Mouse (Mus musculus) Muller cell, postnatal 12 days (primary cell): ENCODE measurements around the gene Clec3a.

Experiments
- DNase-seq: peaks from one replicate; pipeline ENCODE4 v3.0.0-alpha.2; 2015; ENCODE audit errors: inconsistent ontology term

The Clec3a gene

GRCm38 (mm10) chr8:114417786-114418185 lies at the start of gene Clec3a:
TSS of gene Clec3a (plus strand) at chr8:114418086.
- DNase-seq: no peak

- DNase-seq: peak; percentile 67
Measured at GRCm38 (mm10) chr8:114369038-114369976, 48.6 kb upstream of the Clec3a start.

GRCm38 (mm10) chr8:114374390-114374789 lies 43.5 kb upstream of the Clec3a start:
- no peak for DNase-seq

- DNase-seq: no peak
Measured at GRCm38 (mm10) chr8:114384189-114384588, 33.7 kb upstream of the Clec3a start.

- no peak for DNase-seq
Measured at GRCm38 (mm10) chr8:114387494-114387893, 30.4 kb upstream of the Clec3a start.

- no peak for DNase-seq
Measured at GRCm38 (mm10) chr8:114390465-114391254, 27.2 kb upstream of the Clec3a start.

- no peak for DNase-seq
Measured at GRCm38 (mm10) chr8:114398326-114398725, 19.6 kb upstream of the Clec3a start.

GRCm38 (mm10) chr8:114399273-114399672 lies 18.6 kb upstream of the Clec3a start:
- no peak for DNase-seq

- DNase-seq: no peak
Measured at GRCm38 (mm10) chr8:114401679-114402078, 16.2 kb upstream of the Clec3a start.

- DNase-seq: no peak
Measured at GRCm38 (mm10) chr8:114411421-114411820, 6.5 kb upstream of the Clec3a start.

- no peak for DNase-seq
Measured at GRCm38 (mm10) chr8:114418486-114418885, 600 bp downstream of the Clec3a start.

GRCm38 (mm10) chr8:114418904-114419303 lies 1.0 kb downstream of the Clec3a start:
- no peak for DNase-seq

- DNase-seq: no peak
Measured at GRCm38 (mm10) chr8:114421544-114421943, 3.7 kb downstream of the Clec3a start.

GRCm38 (mm10) chr8:114438236-114438635 lies 20.4 kb downstream of the Clec3a start:
- peak; percentile 24 for DNase-seq

- DNase-seq: peak; percentile 99
Measured at GRCm38 (mm10) chr8:114439334-114440204, 21.7 kb downstream of the Clec3a start, which contains the start of gene Wwox. TSS of gene Wwox (plus strand) at chr8:114439655.

GRCm38 (mm10) chr8:114440205-114440589 lies 22.3 kb downstream of the Clec3a start:
- DNase-seq: peak; percentile 14

GRCm38 (mm10) chr8:114441616-114442015 lies 23.7 kb downstream of the Clec3a start:
- DNase-seq: no peak

- no peak for DNase-seq
Measured at GRCm38 (mm10) chr8:114446884-114447283, 29.0 kb downstream of the Clec3a start.

GRCm38 (mm10) chr8:114452278-114452677 lies 34.4 kb downstream of the Clec3a start:
- DNase-seq: no peak

GRCm38 (mm10) chr8:114452781-114453221 lies 34.9 kb downstream of the Clec3a start:
- peak; percentile 82 for DNase-seq

- DNase-seq: no peak
Measured at GRCm38 (mm10) chr8:114455302-114455701, 37.4 kb downstream of the Clec3a start.
